Mouse (Mus musculus) layer of hippocampus, postnatal 25 days (tissue): Measurements from ENCODE around the gene H60c. TPM values are rescaled to one million over a fixed set of nuclear protein-coding genes. Genes with fewer than 3 reads are reported as not detected.
A peak's percentile ranks its signal among the peaks of the same experiment; 100 is the strongest.
"Not testable (repeated sequence)": the region's sequence is repeated elsewhere in the genome, so short reads cannot be mapped to it uniquely, and the experiment has no call there.

Experiments
- DNase-seq, 2 experiments: peaks; one replicate each; pipeline ENCODE4 v3.0.0; 2022; ENCODE audit warnings: mixed read lengths in 2 of 2, low spot score in 1 of 2; ENCODE audit errors: extremely low spot score in 1 of 2
- total RNA-seq, 2 experiments: library from RNA; stranded (reverse); gene quantifications; 2 replicates each; pipeline ENCODE4 v1.2.3; 2021

H60c gene
- total RNA-seq, result not detected

- no peak for DNase-seq
These were observed at the start of gene H60c for GRCm38 (mm10) chr10:3267671-3268070. TSS of gene H60c (minus strand) at chr10:3267771.

GRCm38 (mm10) chr10:3308821-3309206 lies 41.2 kb upstream of the H60c start:
- no peak for DNase-seq

- no peak for DNase-seq
These were observed 40.7 kb upstream of the H60c start for GRCm38 (mm10) chr10:3308180-3308820.

GRCm38 (mm10) chr10:3307752-3308151 lies 40.2 kb upstream of the H60c start:
- peak in 1 of 2 experiments; percentile 10 for DNase-seq

- no peak for DNase-seq
These were observed 26.4 kb upstream of the H60c start for GRCm38 (mm10) chr10:3293969-3294368.

- DNase-seq, result no peak
These were observed 13.5 kb upstream of the H60c start for GRCm38 (mm10) chr10:3281047-3281446.

- no peak for DNase-seq
These were observed 6.5 kb upstream of the H60c start for GRCm38 (mm10) chr10:3274065-3274464.

GRCm38 (mm10) chr10:3271036-3271435 lies 3.5 kb upstream of the H60c start:
- DNase-seq, result no peak

GRCm38 (mm10) chr10:3266729-3267128 lies 842 bp downstream of the H60c start:
- DNase-seq, result no peak

- DNase-seq, result no peak
These were observed 4.8 kb downstream of the H60c start for GRCm38 (mm10) chr10:3262784-3263183.

GRCm38 (mm10) chr10:3257391-3257790 lies 10.2 kb downstream of the H60c start:
- no peak for DNase-seq

GRCm38 (mm10) chr10:3238436-3238835 lies 29.1 kb downstream of the H60c start:
- DNase-seq, result not testable (repeated sequence)

GRCm38 (mm10) chr10:3236638-3237270 lies 30.8 kb downstream of the H60c start:
- DNase-seq, result no peak

GRCm38 (mm10) chr10:3228447-3229195 lies 39.0 kb downstream of the H60c start:
- no peak for DNase-seq

Other genes with a start within 250 kb of the H60c start
- gene Ppp1r14c, start 98.3 kb upstream of the H60c start, total RNA-seq, result 10 to 100 TPM; 28.4 to 32.0 TPM